Mouse (Mus musculus): Measurements from ENCODE around the gene Vmn1r193. TPM values are rescaled to one million over a fixed set of nuclear protein-coding genes. Genes with fewer than 3 reads are reported as not detected.

Vmn1r193 gene
- not detected for polyA plus RNA-seq (2014; fragmentation: Illumina TruSeq; extraction: RNeasy Lipid Tissue Mini Kit (QIAGEN cat#74804))

GRCm38 (mm10) chr13:22223060-22223459 lies at the start of gene Vmn1r193:
Gene Vmn1r193, minus strand, starts transcription at chr13:22223160.

GRCm38 (mm10) chr13:22270222-22270621 lies 47.3 kb upstream of the Vmn1r193 start, which contains the start of gene Vmn1r195:
Gene Vmn1r195, plus strand, starts transcription at chr13:22270522.

GRCm38 (mm10) chr13:22243915-22244314 lies 21.0 kb upstream of the Vmn1r193 start, which contains the start of gene Vmn1r194:
Gene Vmn1r194, plus strand, starts transcription at chr13:22244215.

GRCm38 (mm10) chr13:22191041-22191440 lies 31.9 kb downstream of the Vmn1r193 start, which contains the start of gene Vmn1r192:
Gene Vmn1r192, minus strand, starts transcription at chr13:22191141.

GRCm38 (mm10) chr13:22183869-22184268 lies 39.1 kb downstream of the Vmn1r193 start, which contains the start of gene Vmn1r191:
Gene Vmn1r191, minus strand, starts transcription at chr13:22183969.

Other genes starting within 250 kb of the Vmn1r193 start
- not detected for gene Pom121l2, start 242.0 kb downstream of the Vmn1r193 start, polyA plus RNA-seq (2014; fragmentation: Illumina TruSeq; extraction: RNeasy Lipid Tissue Mini Kit (QIAGEN cat#74804))
- not detected for gene Prss16, start 213.4 kb downstream of the Vmn1r193 start, polyA plus RNA-seq (2014; fragmentation: Illumina TruSeq; extraction: RNeasy Lipid Tissue Mini Kit (QIAGEN cat#74804))
- not detected for gene Hist1h2ah, start 187.6 kb downstream of the Vmn1r193 start, polyA plus RNA-seq (2014; fragmentation: Illumina TruSeq; extraction: RNeasy Lipid Tissue Mini Kit (QIAGEN cat#74804))
- gene Hist1h2bk, start 187.3 kb downstream of the Vmn1r193 start, polyA plus RNA-seq (2014; fragmentation: Illumina TruSeq; extraction: RNeasy Lipid Tissue Mini Kit (QIAGEN cat#74804)): not detected
- 1.00 TPM for gene Hist1h4i, start 181.8 kb downstream of the Vmn1r193 start, polyA plus RNA-seq (2014; fragmentation: Illumina TruSeq; extraction: RNeasy Lipid Tissue Mini Kit (QIAGEN cat#74804))
- gene Hist1h2ag, start 180.2 kb downstream of the Vmn1r193 start, polyA plus RNA-seq (2014; fragmentation: Illumina TruSeq; extraction: RNeasy Lipid Tissue Mini Kit (QIAGEN cat#74804)): not detected
- gene Hist1h2bj, start 179.9 kb downstream of the Vmn1r193 start, polyA plus RNA-seq (2014; fragmentation: Illumina TruSeq; extraction: RNeasy Lipid Tissue Mini Kit (QIAGEN cat#74804)): not detected
- gene Vmn1r188, start 138.7 kb downstream of the Vmn1r193 start, polyA plus RNA-seq (2014; fragmentation: Illumina TruSeq; extraction: RNeasy Lipid Tissue Mini Kit (QIAGEN cat#74804)): not detected
- not detected for gene Vmn1r189, start 117.3 kb downstream of the Vmn1r193 start, polyA plus RNA-seq (2014; fragmentation: Illumina TruSeq; extraction: RNeasy Lipid Tissue Mini Kit (QIAGEN cat#74804))
- not detected for gene Vmn1r191, start 39.2 kb downstream of the Vmn1r193 start, polyA plus RNA-seq (2014; fragmentation: Illumina TruSeq; extraction: RNeasy Lipid Tissue Mini Kit (QIAGEN cat#74804))
- gene Vmn1r192, start 32.0 kb downstream of the Vmn1r193 start, polyA plus RNA-seq (2014; fragmentation: Illumina TruSeq; extraction: RNeasy Lipid Tissue Mini Kit (QIAGEN cat#74804)): not detected
- not detected for gene Vmn1r194, start 21.1 kb upstream of the Vmn1r193 start, polyA plus RNA-seq (2014; fragmentation: Illumina TruSeq; extraction: RNeasy Lipid Tissue Mini Kit (QIAGEN cat#74804))
- not detected for gene Vmn1r195, start 47.4 kb upstream of the Vmn1r193 start, polyA plus RNA-seq (2014; fragmentation: Illumina TruSeq; extraction: RNeasy Lipid Tissue Mini Kit (QIAGEN cat#74804))
- not detected for gene Vmn1r196, start 66.8 kb upstream of the Vmn1r193 start, polyA plus RNA-seq (2014; fragmentation: Illumina TruSeq; extraction: RNeasy Lipid Tissue Mini Kit (QIAGEN cat#74804))
- gene Vmn1r197, start 101.4 kb upstream of the Vmn1r193 start, polyA plus RNA-seq (2014; fragmentation: Illumina TruSeq; extraction: RNeasy Lipid Tissue Mini Kit (QIAGEN cat#74804)): not detected
- gene Vmn1r198, start 127.2 kb upstream of the Vmn1r193 start, polyA plus RNA-seq (2014; fragmentation: Illumina TruSeq; extraction: RNeasy Lipid Tissue Mini Kit (QIAGEN cat#74804)): not detected
- gene Vmn1r199, start 156.7 kb upstream of the Vmn1r193 start, polyA plus RNA-seq (2014; fragmentation: Illumina TruSeq; extraction: RNeasy Lipid Tissue Mini Kit (QIAGEN cat#74804)): not detected
- not detected for gene Vmn1r200, start 167.2 kb upstream of the Vmn1r193 start, polyA plus RNA-seq (2014; fragmentation: Illumina TruSeq; extraction: RNeasy Lipid Tissue Mini Kit (QIAGEN cat#74804))
- gene Vmn1r201, start 248.8 kb upstream of the Vmn1r193 start, polyA plus RNA-seq (2014; fragmentation: Illumina TruSeq; extraction: RNeasy Lipid Tissue Mini Kit (QIAGEN cat#74804)): not detected